9 mouse cellular contexts compared by ENCODE assay signal in genomic region chr1:173853711-173854110, GRCm38 (mm10). TPM values are rescaled to one million over a fixed set of nuclear protein-coding genes. Genes with fewer than 3 reads are reported as not detected.
DNase-seq lines count a peak whose midpoint lies in the region; ATAC-seq and TF ChIP-seq lines count a peak whose summit lies in the region.
"Not testable (repeated sequence)": the region's sequence is repeated elsewhere in the genome, so short reads cannot be mapped to it uniquely, and the experiment has no call there.
"Had no signal": no experiment of that assay in that cellular context is flagged by ENCODE, and none has a peak within 500 bp of the region (broad histone marks: within the 10 kb centered on the region; RNA-seq: fewer than 3 reads in every experiment).

No protein-coding gene starts in this region.

- H3K36me3 ChIP-seq in heart, adult 2 months (ENCODE audit: control insufficient read depth, insufficient read depth, low read length); liver, postnatal 0 days (replicated peaks; ENCODE audit: insufficient read depth, low read length); thymus, adult 2 months (ENCODE audit: control insufficient read depth, insufficient read depth, low read length): not testable (repeated sequence)

- H3K4me3 ChIP-seq in heart, adult 2 months; layer of hippocampus, adult 2 months; liver, postnatal 0 days (ENCODE audit: low read depth, low read length); thymus, adult 2 months (ENCODE audit: control insufficient read depth, insufficient read depth, low read length): not testable (repeated sequence)

- peak; percentile 36 for DNase-seq in A20 (ENCODE audit: low read depth, low spot score)
- peak; percentile 15 for DNase-seq in embryo, embryonic 10.5 days (ENCODE audit: low spot score)
- DNase-seq in heart, adult 2 months; liver, postnatal 0 days: not testable (repeated sequence)
- DNase-seq in layer of hippocampus, adult 2 months (ENCODE audit: low spot score in 2 of 2): peak; percentile 10 to 37
- DNase-seq in naive thymus-derived CD4-positive, alpha-beta T cell, adult 2 months (ENCODE audit: low read depth): peak; percentile 30
- DNase-seq in thymus, adult 2 months: peak; percentile 37

- TF ChIP-seq CTCF in heart, adult 2 months (IDR thresholded peaks at IDR 0.05): peak; percentile 68
- peak; percentile 78 for TF ChIP-seq CTCF in layer of hippocampus, adult 2 months (conservative IDR thresholded peaks at IDR 0.05)
- TF ChIP-seq CTCF in liver, postnatal 0 days (IDR thresholded peaks at IDR 0.05; ENCODE audit: low read depth): peak; percentile 30
- not testable (repeated sequence) for TF ChIP-seq CTCF in thymus, adult 2 months (IDR thresholded peaks at IDR 0.05; ENCODE audit: borderline replicate concordance, control insufficient read depth, extremely low read depth, insufficient read depth, low read length, poor library complexity)

- TF ChIP-seq EP300 in heart, adult 2 months (IDR thresholded peaks at IDR 0.05; ENCODE audit: insufficient read depth, low read depth, low read length); liver, postnatal 0 days (IDR thresholded peaks at IDR 0.05; ENCODE audit: low read depth): not testable (repeated sequence)

- not testable (repeated sequence) for H3K27ac ChIP-seq in heart, adult 2 months; layer of hippocampus, adult 2 months; liver, postnatal 0 days (ENCODE audit: low read depth); thymus, adult 2 months (ENCODE audit: control insufficient read depth, insufficient read depth, low read length)

- H3K4me1 ChIP-seq in heart, adult 2 months (ENCODE audit: control insufficient read depth, insufficient read depth, low read length); liver, postnatal 0 days (ENCODE audit: insufficient read depth); thymus, adult 2 months (replicated peaks; ENCODE audit: control insufficient read depth, insufficient read depth, low read length): not testable (repeated sequence)

- not testable (repeated sequence) for H3K27me3 ChIP-seq in heart, adult 2 months (ENCODE audit: control insufficient read depth, insufficient read depth, low read length); liver, postnatal 0 days (ENCODE audit: insufficient read depth, low read length); thymus, adult 2 months (ENCODE audit: control insufficient read depth, insufficient read depth, low read length)

- peak; percentile 54 for ATAC-seq in activated CD4-positive, CD25-positive, alpha-beta regulatory T cell, adult 4 months
- not testable (repeated sequence) for ATAC-seq in liver, postnatal 0 days

- TF ChIP-seq POLR2A in heart, adult 2 months (IDR thresholded peaks at IDR 0.05; ENCODE audit: insufficient read depth, low read depth, low read length); thymus, adult 2 months (IDR thresholded peaks at IDR 0.05; ENCODE audit: control insufficient read depth, extremely low read depth, insufficient read depth, low read length, poor library complexity): not testable (repeated sequence)

- intact Hi-C loops in heart, adult 2 months (cut with DNase I): not testable (repeated sequence)

- not testable (repeated sequence) for H3K9ac ChIP-seq in heart, adult 2 months (ENCODE audit: low read depth, low read length); liver, postnatal 0 days (replicated peaks)

- H3K79me2 ChIP-seq in heart, adult 2 months (replicated peaks; ENCODE audit: control insufficient read depth, insufficient read depth, low read length): not testable (repeated sequence)

- not testable (repeated sequence) for H3K9me3 ChIP-seq in liver, postnatal 0 days (ENCODE audit: low read length)

- not testable (repeated sequence) for H3K4me2 ChIP-seq in liver, postnatal 0 days (ENCODE audit: low read depth, low read length)

RNA-seq across cellular contexts. Expression of gene Ifi211, which starts 59.1 kb away (rescaled TPM):
- 1 to 10 TPM; 3.1 to 3.2 TPM for polyA plus RNA-seq in activated CD4-positive, CD25-positive, alpha-beta regulatory T cell, adult 4 months (2017; shearing (Covaris generic))
- total RNA-seq in heart, adult 2 months (2021): 1 to 10 TPM; 2.6 to 3.0 TPM
- 0.85 and 1.3 TPM in 2 replicates for polyA plus RNA-seq in heart, adult 2 months (2012; rRNA removed)
- not detected for total RNA-seq in layer of hippocampus, adult 2 months (2021)
- polyA plus RNA-seq in liver, postnatal 0 days (2015; fragmentation: Nextera tagmentation; extraction: Ambion mirVana): 3.7 and 4.6 TPM in 2 replicates
- 2.2 and 2.8 TPM in 2 replicates for polyA plus RNA-seq in thymus, adult 2 months (2012; rRNA removed)
- total RNA-seq: layer of hippocampus, postnatal 25 days had no signal
